Mouse (Mus musculus) ES-Bruce4 (cell line): ENCODE data around the gene Rps6ka1. TPM values are rescaled to one million over a fixed set of nuclear protein-coding genes. Genes with fewer than 3 reads are reported as not detected.

Source experiments
- H3K27ac ChIP-seq: 2 replicates; pipeline ENCODE4 v1.5.1; 2012; ENCODE audit warnings: low read length, inconsistent platforms; ENCODE audit not compliant: insufficient read depth
- H3K27me3 ChIP-seq: 2 replicates; pipeline ENCODE4 v1.6.1; 2012; ENCODE audit warnings: mild to moderate bottlenecking, low read length, inconsistent platforms; ENCODE audit not compliant: control insufficient read depth, poor library complexity, insufficient read depth, severe bottlenecking
- H3K36me3 ChIP-seq: 2 replicates; pipeline ENCODE4 v1.6.1; 2012; ENCODE audit warnings: inconsistent platforms, mild to moderate bottlenecking, low read length, moderate library complexity; ENCODE audit not compliant: control insufficient read depth, poor library complexity, insufficient read depth, severe bottlenecking
- H3K4me1 ChIP-seq: one replicate; pipeline ENCODE4 v1.8.1; 2011; ENCODE audit warnings: low read length; ENCODE audit not compliant: control insufficient read depth, insufficient read depth
- H3K4me3 ChIP-seq: 2 replicates; pipeline ENCODE4 v1.5.1; 2011; ENCODE audit warnings: low read depth, mild to moderate bottlenecking, low read length
- H3K9ac ChIP-seq: 2 replicates; pipeline ENCODE4 v1.6.1; 2012; ENCODE audit warnings: low read depth, mild to moderate bottlenecking, inconsistent platforms; ENCODE audit not compliant: poor library complexity, severe bottlenecking
- H3K9me3 ChIP-seq: replicated peaks from 2 replicates; pipeline ENCODE4 v1.6.1; 2012; ENCODE audit warnings: mild to moderate bottlenecking, low read length, inconsistent platforms; ENCODE audit not compliant: control insufficient read depth, poor library complexity, insufficient read depth, severe bottlenecking
- CTCF ChIP-seq: IDR thresholded peaks from one replicate; pipeline ENCODE4 v1.8.1; 2011; ENCODE audit warnings: low read depth, low read length
- EP300 ChIP-seq: IDR thresholded peaks from 2 replicates; pipeline ENCODE4 v1.6.1; 2011; ENCODE audit warnings: low read depth, low read length; ENCODE audit not compliant: insufficient read depth
- POLR2A ChIP-seq: IDR thresholded peaks from one replicate; pipeline ENCODE4 v1.8.1; 2011; ENCODE audit warnings: low read length; ENCODE audit not compliant: insufficient read depth
- polyA plus RNA-seq: library from polyadenylated mRNA; stranded (reverse); fragments of >200 nt; gene quantifications from 2 replicates; pipeline ENCODE4 v1.2.4, GENCODE M21; 2011; ENCODE audit warnings: low read depth; ENCODE audit not compliant: missing spikeins, insufficient read depth, insufficient read length

The Rps6ka1 gene
- polyA plus RNA-seq, 1 experiment, result 86.4 TPM

DNA sequence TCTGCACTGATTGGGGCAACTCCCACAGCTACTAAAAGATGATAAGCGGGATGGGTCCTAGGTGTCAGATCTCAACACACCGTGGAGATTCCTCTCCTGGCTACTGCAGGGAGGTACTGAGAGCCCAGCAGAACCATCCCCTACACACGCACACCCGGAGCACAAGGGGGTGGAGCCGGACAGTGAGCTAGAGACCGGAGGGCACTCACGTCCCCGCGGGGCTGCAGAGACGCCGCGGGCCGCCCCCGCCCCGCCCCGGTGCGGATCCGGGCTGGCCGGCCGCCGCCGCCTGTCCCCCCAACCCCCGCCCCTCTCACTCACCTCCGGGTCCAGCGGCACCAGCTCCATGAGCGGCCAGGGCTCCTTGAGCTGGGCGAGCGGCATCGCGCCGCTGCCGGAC, 348 bp downstream of the Rps6ka1 start:
- peaks cover 4% of the 10 kb centered on the region for H3K4me1 ChIP-seq
- H3K4me3 ChIP-seq, result peak overlapping the region; percentile 91
- H3K36me3 ChIP-seq, result no peaks in the 10 kb centered on the region
- H3K9me3 ChIP-seq, result no peaks in the 10 kb centered on the region
- TF ChIP-seq CTCF (no peak), EP300 (no peak), POLR2A (no peak)
- peak overlapping the region; percentile 85 for H3K9ac ChIP-seq
- H3K27me3 ChIP-seq, result no peaks in the 10 kb centered on the region
- 0 out of 2 replicates have a peak overlapping the region, but pooled peaks have one; percentile 5 for H3K27ac ChIP-seq

DNA sequence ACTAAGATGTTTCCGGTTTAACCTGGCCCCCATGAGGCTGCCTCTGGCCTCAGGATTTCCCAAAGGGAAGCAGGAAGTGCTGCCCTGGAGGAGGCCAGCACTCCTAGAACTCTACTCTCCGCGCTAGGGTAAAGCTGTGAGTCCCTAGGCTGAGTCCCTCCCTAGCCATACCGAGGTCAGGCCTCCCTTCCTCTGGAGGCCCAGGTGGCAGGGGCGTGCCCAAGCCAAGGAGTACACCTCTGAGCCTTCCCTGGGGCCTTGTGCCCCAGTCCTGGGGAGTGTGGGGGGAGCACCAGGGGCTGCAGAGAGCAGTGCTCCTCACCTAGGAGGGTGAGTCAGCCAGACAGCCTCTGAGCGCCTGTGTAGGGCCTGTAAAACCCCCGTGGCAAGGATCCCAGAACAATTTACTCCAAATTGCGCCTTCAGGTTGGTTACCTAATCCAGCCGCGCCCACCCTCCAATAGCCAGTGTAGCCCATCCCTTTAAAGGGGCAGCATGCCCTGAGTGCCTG, 1.6 kb downstream of the Rps6ka1 start:
- TF ChIP-seq POLR2A (no peak), EP300 (no peak), CTCF (no peak)
- Histone ChIP-seq H3K27ac (no peak overlapping the region), H3K27me3 (no peaks in the 10 kb centered on the region), H3K4me1 (peaks cover 9% of the 10 kb centered on the region), H3K36me3 (no peaks in the 10 kb centered on the region), H3K4me3 (peak overlapping the region; percentile 91), H3K9me3 (no peaks in the 10 kb centered on the region), H3K9ac (peak overlapping the region; percentile 85)

DNA sequence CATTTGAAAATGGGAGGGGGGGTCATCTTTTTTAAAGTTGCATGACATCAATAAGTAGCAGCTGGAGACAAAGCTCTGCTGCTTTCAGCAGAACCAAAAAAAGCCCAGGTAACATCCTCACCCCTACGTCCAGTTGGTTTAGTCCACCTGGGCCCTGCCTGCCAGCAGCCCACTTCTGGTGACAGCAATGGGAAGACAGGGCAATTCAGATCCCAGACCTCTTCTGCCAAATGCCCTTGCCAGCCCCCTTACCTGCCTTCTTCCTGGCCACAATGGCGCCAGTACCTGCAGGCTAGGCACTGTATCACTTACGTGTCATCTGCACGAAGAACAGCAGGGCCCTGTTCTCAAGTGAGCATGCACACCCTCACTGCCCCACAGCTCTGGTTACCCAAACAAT, 2.3 kb downstream of the Rps6ka1 start:
- Histone ChIP-seq H3K9ac (no peak overlapping the region), H3K4me3 (no peak overlapping the region), H3K4me1 (peaks cover 9% of the 10 kb centered on the region), H3K27ac (no peak overlapping the region), H3K9me3 (no peaks in the 10 kb centered on the region), H3K36me3 (no peaks in the 10 kb centered on the region; the same call in 1 of the 2 replicates), H3K27me3 (no peaks in the 10 kb centered on the region)
- TF ChIP-seq EP300 (no peak), CTCF (no peak), POLR2A (no peak)

DNA sequence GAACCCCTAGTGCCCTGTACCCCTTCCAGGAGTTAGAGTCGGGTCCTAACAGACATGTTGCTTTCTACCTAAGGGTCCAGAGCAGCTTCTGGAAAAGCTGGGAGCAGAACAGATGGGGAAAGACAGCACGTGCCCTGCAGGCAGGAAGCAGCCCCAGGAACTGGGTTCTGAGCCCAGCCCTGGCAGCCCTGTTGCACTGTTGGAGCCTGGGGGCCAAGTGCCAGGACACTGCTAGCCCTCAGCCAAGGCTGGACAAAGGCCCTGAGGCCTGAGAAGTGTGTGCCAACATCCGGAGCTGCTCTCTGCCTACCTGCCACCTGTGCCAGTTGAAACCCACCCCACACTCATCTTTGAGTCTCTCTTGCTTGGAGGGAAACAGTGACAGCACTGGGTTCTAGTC, 2.7 kb downstream of the Rps6ka1 start:
- no peak overlapping the region for H3K9ac ChIP-seq
- H3K27me3 ChIP-seq, result no peaks in the 10 kb centered on the region
- H3K4me1 ChIP-seq, result peaks cover 9% of the 10 kb centered on the region
- no peak overlapping the region for H3K4me3 ChIP-seq
- TF ChIP-seq EP300 (no peak), POLR2A (no peak), CTCF (no peak)
- no peak overlapping the region for H3K27ac ChIP-seq
- H3K9me3 ChIP-seq, result no peaks in the 10 kb centered on the region
- H3K36me3 ChIP-seq, result no peaks in the 10 kb centered on the region; the same call in 1 of the 2 replicates

DNA sequence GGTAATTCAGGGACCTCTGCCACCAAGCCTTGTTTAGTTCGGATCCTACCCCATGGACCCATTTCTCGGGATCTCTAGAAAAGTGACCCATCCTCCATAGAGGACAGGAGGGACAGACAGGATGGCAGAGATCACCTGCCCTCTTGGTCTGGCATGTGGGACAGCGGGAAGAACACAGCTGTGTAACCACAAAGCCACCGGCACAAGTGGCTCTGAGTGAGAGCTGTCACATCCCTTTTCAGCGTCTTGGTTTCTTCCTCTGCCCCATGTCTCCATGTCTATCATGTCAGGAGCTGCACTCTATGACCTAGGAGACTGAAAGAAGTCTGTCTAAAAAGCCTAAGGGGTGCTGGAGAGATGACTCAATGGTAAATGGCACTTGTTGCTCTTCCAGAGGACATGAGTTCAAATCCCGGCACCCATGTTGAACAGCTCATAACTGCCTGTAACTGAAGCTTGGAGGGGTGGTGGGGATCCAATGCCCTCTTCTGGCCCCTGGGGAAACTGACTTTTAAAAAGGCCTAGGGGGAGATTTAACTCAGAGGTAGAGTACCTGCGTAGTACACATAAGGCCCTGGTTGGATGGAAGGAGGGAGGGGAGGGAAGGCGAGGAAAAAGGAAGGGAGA, 3.4 kb downstream of the Rps6ka1 start:
- no peak overlapping the region for H3K4me3 ChIP-seq
- peaks cover 9% of the 10 kb centered on the region for H3K4me1 ChIP-seq

DNA sequence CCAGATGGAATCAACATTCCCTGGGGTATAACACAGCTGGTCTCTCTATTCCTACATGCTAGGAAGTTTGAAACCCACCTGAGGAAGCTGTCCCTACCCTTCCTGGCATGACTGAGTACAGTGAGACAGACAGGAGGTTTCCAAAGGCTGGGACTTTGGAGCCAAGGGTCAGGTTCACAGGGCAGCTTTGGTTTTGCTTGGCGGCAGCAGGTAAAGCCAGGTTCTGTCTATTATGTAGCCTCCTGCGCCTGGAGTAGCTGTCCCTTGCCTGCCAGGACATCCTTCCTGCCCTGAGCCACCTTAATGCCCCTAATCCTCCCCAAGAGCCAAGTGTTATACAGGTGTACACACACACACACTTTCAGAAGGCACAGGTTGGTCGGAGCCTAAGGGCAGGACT, 5.7 kb downstream of the Rps6ka1 start:
- Histone ChIP-seq H3K36me3 (no peaks in the 10 kb centered on the region; the same call in 1 of the 2 replicates), H3K4me1 (peaks cover 9% of the 10 kb centered on the region), H3K9ac (no peak overlapping the region), H3K4me3 (no peak overlapping the region), H3K27ac (no peak overlapping the region), H3K9me3 (no peaks in the 10 kb centered on the region), H3K27me3 (no peaks in the 10 kb centered on the region)
- TF ChIP-seq POLR2A, result no peak
- TF ChIP-seq EP300, result no peak
- TF ChIP-seq CTCF, result no peak

More for the DNA sequence above, 3.4 kb downstream of the Rps6ka1 start:
- Histone ChIP-seq H3K27ac (no peak overlapping the region), H3K9ac (no peak overlapping the region), H3K36me3 (no peaks in the 10 kb centered on the region; the same call in 1 of the 2 replicates), H3K27me3 (no peaks in the 10 kb centered on the region), H3K9me3 (no peaks in the 10 kb centered on the region)
- no peak for TF ChIP-seq EP300
- no peak for TF ChIP-seq POLR2A
- TF ChIP-seq CTCF, result no peak
